Mouse (Mus musculus) left cerebral cortex, adult 2 months (tissue): ENCODE data around the gene Zdhhc13. TPM values are rescaled to one million over a fixed set of nuclear protein-coding genes. Genes with fewer than 3 reads are reported as not detected.

ENCODE experiments used
- DNase-seq, 2 experiments: peaks; one replicate each; pipeline ENCODE4 v3.0.0; 2021 to 2022; ENCODE audit warnings: low spot score in 2 of 2, mixed read lengths in 1 of 2; ENCODE audit errors: extremely low spot score in 1 of 2
- H3K27ac ChIP-seq: fragments of 200-600 bp; 2 replicates; pipeline ENCODE4 v1.8.1; 2022
- H3K4me3 ChIP-seq: fragments of 200-600 bp; 2 replicates; pipeline ENCODE4 v1.8.1; 2022
- CTCF ChIP-seq: fragments of 200-600 bp; IDR thresholded peaks from 2 replicates; pipeline ENCODE4 v1.8.1; 2022; ENCODE audit warnings: antibody characterized with exemption, mild to moderate bottlenecking, moderate library complexity
- intact Hi-C: fragments of 180-260 bp; cut with DNase I; formaldehyde crosslinking; loops from one replicate; pipeline ENCODE4 v1.15.1; 2025
- total RNA-seq, 2 experiments: library from RNA; stranded (reverse); gene quantifications; 2 replicates each; pipeline ENCODE4 v1.2.3; 2021

Zdhhc13 gene
- total RNA-seq, 2 experiments from 2014 or later = 21.0 to 24.2 TPM

- intact Hi-C loops = no loop called here
- no peak for TF ChIP-seq CTCF
- Histone ChIP-seq H3K4me3 (peak overlapping the region; percentile 86), H3K27ac (no peak overlapping the region)
- DNase-seq = no peak
Measured at GRCm38 (mm10) chr7:48790117-48790516, 1.3 kb downstream of the Zdhhc13 start.

GRCm38 (mm10) chr7:48791412-48791811 lies 2.6 kb downstream of the Zdhhc13 start:
- intact Hi-C loops = no loop called here
- Histone ChIP-seq H3K27ac (no peak overlapping the region), H3K4me3 (no peak overlapping the region)
- no peak for TF ChIP-seq CTCF
- DNase-seq = no peak

GRCm38 (mm10) chr7:48795130-48795529 lies 6.3 kb downstream of the Zdhhc13 start:
- Histone ChIP-seq H3K4me3 (no peak overlapping the region), H3K27ac (no peak overlapping the region)
- DNase-seq = no peak
- intact Hi-C loops = no loop called here
- no peak for TF ChIP-seq CTCF

- no peak for TF ChIP-seq CTCF
- DNase-seq = no peak
- Histone ChIP-seq H3K27ac (no peak overlapping the region), H3K4me3 (no peak overlapping the region)
- intact Hi-C loops = no loop called here
Measured at GRCm38 (mm10) chr7:48803381-48803780, 14.6 kb downstream of the Zdhhc13 start.

GRCm38 (mm10) chr7:48806587-48806986 lies 17.8 kb downstream of the Zdhhc13 start:
- Histone ChIP-seq H3K27ac (no peak overlapping the region), H3K4me3 (no peak overlapping the region)
- intact Hi-C loops = no loop called here
- DNase-seq = no peak
- no peak; the same call in none of the 2 replicates for TF ChIP-seq CTCF

- intact Hi-C loops = no loop called here
- no peak for TF ChIP-seq CTCF
- no peak overlapping the region for H3K4me3 ChIP-seq
- no peak overlapping the region for H3K27ac ChIP-seq
- no peak for DNase-seq
Measured at GRCm38 (mm10) chr7:48810652-48811051, 21.8 kb downstream of the Zdhhc13 start.

- TF ChIP-seq CTCF = no peak
- Histone ChIP-seq H3K27ac (no peak overlapping the region), H3K4me3 (no peak overlapping the region)
- DNase-seq = no peak
- intact Hi-C loops = no loop called here
Measured at GRCm38 (mm10) chr7:48812358-48812757, 23.6 kb downstream of the Zdhhc13 start.

- TF ChIP-seq CTCF = no peak
- no peak overlapping the region for H3K27ac ChIP-seq
- no peak for DNase-seq
- H3K4me3 ChIP-seq = no peak overlapping the region
- intact Hi-C loops = no loop called here
Measured at GRCm38 (mm10) chr7:48813594-48813993, 24.8 kb downstream of the Zdhhc13 start.

- intact Hi-C loops = no loop called here
Measured at GRCm38 (mm10) chr7:48821654-48822053, 32.9 kb downstream of the Zdhhc13 start.

GRCm38 (mm10) chr7:48823621-48824020 lies 34.8 kb downstream of the Zdhhc13 start:
- TF ChIP-seq CTCF = no peak
- H3K4me3 ChIP-seq = no peak overlapping the region
- no peak for DNase-seq
- intact Hi-C loops = no loop called here
- no peak overlapping the region for H3K27ac ChIP-seq

More at GRCm38 (mm10) chr7:48821654-48822053, 32.9 kb downstream of the Zdhhc13 start:
- DNase-seq = no peak
- no peak overlapping the region for H3K27ac ChIP-seq
- no peak for TF ChIP-seq CTCF
- H3K4me3 ChIP-seq = no peak overlapping the region

- Histone ChIP-seq H3K4me3 (no peak overlapping the region), H3K27ac (no peak overlapping the region)
- DNase-seq = no peak
- intact Hi-C loops = no loop called here
- no peak for TF ChIP-seq CTCF
Measured at GRCm38 (mm10) chr7:48824671-48825070, 35.9 kb downstream of the Zdhhc13 start.

GRCm38 (mm10) chr7:48825170-48825569 lies 36.4 kb downstream of the Zdhhc13 start:
- Histone ChIP-seq H3K27ac (no peak overlapping the region), H3K4me3 (no peak overlapping the region)
- intact Hi-C loops = no loop called here
- TF ChIP-seq CTCF = no peak
- DNase-seq = no peak

GRCm38 (mm10) chr7:48829177-48829910 lies 40.5 kb downstream of the Zdhhc13 start:
- no peak for DNase-seq
- H3K27ac ChIP-seq = no peak overlapping the region
- TF ChIP-seq CTCF = no peak
- H3K4me3 ChIP-seq = no peak overlapping the region
- intact Hi-C loops = no loop called here
